Mouse (Mus musculus): ENCODE measurements around the gene Erc2.
"Not testable (repeated sequence)": the region's sequence is repeated elsewhere in the genome, so short reads cannot be mapped to it uniquely, and the experiment has no call there.

Erc2 gene

DNA sequence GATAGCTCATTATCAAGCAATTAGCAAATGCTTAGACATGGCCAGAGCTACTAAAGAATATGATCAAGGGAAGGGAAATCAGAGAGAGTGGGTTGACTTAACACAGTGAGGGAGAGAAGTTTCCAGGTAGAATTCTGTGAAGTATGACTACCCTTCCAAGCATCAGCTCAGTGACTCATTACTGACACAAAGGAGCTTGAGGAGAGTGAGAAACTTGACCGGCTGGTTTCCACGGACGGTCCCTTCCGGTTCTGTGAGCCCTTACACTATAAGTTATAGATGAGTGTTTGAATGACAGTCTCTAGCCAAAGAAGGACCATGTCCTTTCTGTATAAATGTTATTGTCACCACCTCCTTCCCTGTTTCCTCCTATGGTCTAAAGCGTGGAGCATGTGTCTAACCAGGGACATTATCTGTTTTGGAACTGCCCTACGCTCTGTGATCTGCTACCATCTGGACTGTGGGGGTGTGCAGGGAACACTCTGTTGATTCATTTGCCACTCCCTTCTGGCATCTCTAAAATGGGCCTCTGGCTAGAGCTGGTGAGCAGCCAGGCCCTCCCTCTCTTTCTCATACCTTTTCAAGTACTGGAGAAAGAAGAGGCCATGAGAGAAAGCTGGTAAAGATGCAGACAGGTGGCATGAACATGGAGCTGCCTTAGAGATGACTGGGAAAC lies 238.3 kb downstream of the Erc2 start:
- H3K36me3 ChIP-seq (ENCODE audit: insufficient read depth, low read length): no peaks in the 10 kb centered on the region
- H3K9me3 ChIP-seq (ENCODE audit: low read length): peaks cover 10% of the 10 kb centered on the region
- no peak overlapping the region for H3K4me3 ChIP-seq (replicated peaks; ENCODE audit: low read length)
- no peak for TF ChIP-seq POU5F1 (IDR thresholded peaks at IDR 0.05; ENCODE audit: borderline replicate concordance, low read length)
- TF ChIP-seq CTCF (conservative IDR thresholded peaks at IDR 0.05; ENCODE audit: low read length): no peak
- TF ChIP-seq NANOG (IDR thresholded peaks at IDR 0.05; ENCODE audit: borderline replicate concordance, low read length): no peak
- H3K27me3 ChIP-seq (ENCODE audit: insufficient read depth, low read length): no peaks in the 10 kb centered on the region
- no peaks in the 10 kb centered on the region for H3K4me1 ChIP-seq (replicated peaks; ENCODE audit: low read depth, low read length)

DNA sequence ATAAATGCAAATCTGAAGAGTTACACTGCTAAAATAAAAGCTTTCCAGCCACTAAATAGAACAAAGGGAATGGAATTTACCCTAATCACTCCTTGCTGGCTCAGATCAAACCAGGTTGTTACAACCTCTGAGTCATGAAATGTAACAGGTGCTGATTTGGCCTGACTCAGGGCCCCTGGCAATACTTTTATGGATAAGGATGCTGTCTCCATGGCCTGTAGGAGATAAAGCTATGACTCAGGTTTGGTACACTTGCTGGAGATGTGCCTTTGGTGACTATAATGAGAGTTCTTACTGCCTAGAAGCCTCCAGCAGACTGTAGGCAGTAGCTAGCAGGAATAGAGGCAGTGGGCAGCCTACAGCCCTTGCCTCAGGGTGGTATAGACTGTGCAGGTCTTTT lies 240.1 kb downstream of the Erc2 start:
- TF ChIP-seq NANOG (IDR thresholded peaks at IDR 0.05; ENCODE audit: borderline replicate concordance, low read length) (no peak), POU5F1 (IDR thresholded peaks at IDR 0.05; ENCODE audit: borderline replicate concordance, low read length) (no peak), CTCF (conservative IDR thresholded peaks at IDR 0.05; ENCODE audit: low read length) (no peak)
- H3K27me3 ChIP-seq (ENCODE audit: insufficient read depth, low read length): no peaks in the 10 kb centered on the region
- H3K9me3 ChIP-seq (ENCODE audit: low read length): peaks cover 10% of the 10 kb centered on the region
- H3K4me3 ChIP-seq (replicated peaks; ENCODE audit: low read length): no peak overlapping the region
- no peaks in the 10 kb centered on the region for H3K36me3 ChIP-seq (ENCODE audit: insufficient read depth, low read length)
- no peaks in the 10 kb centered on the region for H3K4me1 ChIP-seq (replicated peaks; ENCODE audit: low read depth, low read length)

DNA sequence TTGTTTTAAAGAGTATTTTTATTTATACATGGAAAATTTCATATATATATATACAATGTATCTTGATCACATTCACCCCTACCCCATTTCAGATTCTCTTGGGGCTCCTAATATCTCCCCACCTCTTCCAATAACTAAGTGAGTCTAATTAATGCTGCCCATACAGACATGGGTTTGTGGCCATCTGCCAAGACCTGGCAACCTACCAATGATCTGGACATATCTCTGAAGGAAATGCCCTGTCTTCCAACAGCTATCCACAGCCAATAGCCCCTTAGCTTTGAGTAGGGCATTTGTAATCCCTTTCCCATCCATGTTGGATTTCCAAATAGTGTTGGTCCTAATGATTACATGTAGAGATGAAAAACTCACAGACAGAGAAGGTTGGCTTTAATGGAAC lies 245.2 kb downstream of the Erc2 start:
- Histone ChIP-seq H3K4me1 (replicated peaks; ENCODE audit: low read depth, low read length) (no peaks in the 10 kb centered on the region), H3K36me3 (ENCODE audit: insufficient read depth, low read length) (no peaks in the 10 kb centered on the region), H3K27me3 (ENCODE audit: insufficient read depth, low read length) (no peaks in the 10 kb centered on the region), H3K9me3 (ENCODE audit: low read length) (peaks cover under 1% of the 10 kb centered on the region; the same call in 1 of the 2 replicates), H3K4me3 (replicated peaks; ENCODE audit: low read length) (no peak overlapping the region)
- TF ChIP-seq NANOG (IDR thresholded peaks at IDR 0.05; ENCODE audit: borderline replicate concordance, low read length) (no peak), POU5F1 (IDR thresholded peaks at IDR 0.05; ENCODE audit: borderline replicate concordance, low read length) (no peak), CTCF (conservative IDR thresholded peaks at IDR 0.05; ENCODE audit: low read length) (no peak)

DNA sequence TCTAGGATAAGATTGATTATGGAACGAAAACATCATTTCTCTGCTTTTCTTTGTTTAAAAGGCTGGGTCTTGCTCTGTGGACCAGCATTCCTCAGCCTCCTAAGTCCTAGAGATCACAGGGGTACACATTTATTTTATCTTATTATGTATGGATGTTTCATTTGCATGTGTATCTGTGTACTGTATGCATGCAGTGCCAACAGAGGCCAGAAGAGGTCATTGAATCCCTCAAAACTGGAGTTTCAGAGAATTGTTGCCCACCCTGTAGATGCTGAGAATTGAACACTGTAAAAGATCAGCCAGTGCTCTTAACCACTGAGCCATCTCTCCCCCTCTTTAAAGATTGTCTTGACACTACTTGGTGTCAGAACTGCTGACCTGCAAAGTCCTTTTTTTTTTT lies 251.4 kb downstream of the Erc2 start:
- Histone ChIP-seq H3K36me3 (ENCODE audit: insufficient read depth, low read length) (no peaks in the 10 kb centered on the region), H3K4me1 (replicated peaks; ENCODE audit: low read depth, low read length) (no peaks in the 10 kb centered on the region), H3K4me3 (replicated peaks; ENCODE audit: low read length) (no peak overlapping the region), H3K27me3 (ENCODE audit: insufficient read depth, low read length) (no peaks in the 10 kb centered on the region), H3K9me3 (ENCODE audit: low read length) (no peaks in the 10 kb centered on the region)
- TF ChIP-seq CTCF (conservative IDR thresholded peaks at IDR 0.05; ENCODE audit: low read length): peak; percentile 21
- no peak for TF ChIP-seq POU5F1 (IDR thresholded peaks at IDR 0.05; ENCODE audit: borderline replicate concordance, low read length)
- TF ChIP-seq NANOG (IDR thresholded peaks at IDR 0.05; ENCODE audit: borderline replicate concordance, low read length): no peak

DNA sequence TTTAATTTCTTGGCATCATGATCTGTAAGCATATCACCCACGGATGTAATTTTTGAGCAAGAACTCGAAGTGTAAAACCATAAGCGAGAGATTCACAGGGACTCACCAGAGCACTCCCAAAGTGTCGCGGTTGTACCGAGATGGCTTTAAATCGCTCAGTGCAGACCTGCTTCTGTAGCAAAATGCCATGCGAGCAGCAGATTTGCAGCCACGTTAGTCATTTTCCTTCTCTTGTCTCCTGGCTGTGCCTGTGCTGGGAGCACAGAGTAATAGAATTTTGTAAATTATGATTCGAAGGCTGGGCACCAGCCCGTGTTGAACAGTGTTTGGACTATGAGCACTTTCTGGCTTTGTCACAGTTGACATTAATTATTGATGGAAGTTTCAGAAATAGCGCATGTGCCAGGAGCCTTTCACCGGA lies 253.8 kb downstream of the Erc2 start:
- Histone ChIP-seq H3K36me3 (ENCODE audit: insufficient read depth, low read length) (no peaks in the 10 kb centered on the region), H3K27me3 (ENCODE audit: insufficient read depth, low read length) (0 out of 2 replicates have a peak, but pooled peaks cover 4% of the 10 kb centered on the region), H3K9me3 (ENCODE audit: low read length) (no peaks in the 10 kb centered on the region), H3K4me1 (replicated peaks; ENCODE audit: low read depth, low read length) (no peaks in the 10 kb centered on the region), H3K4me3 (replicated peaks; ENCODE audit: low read length) (no peak overlapping the region)
- TF ChIP-seq CTCF (conservative IDR thresholded peaks at IDR 0.05; ENCODE audit: low read length) (no peak), NANOG (IDR thresholded peaks at IDR 0.05; ENCODE audit: borderline replicate concordance, low read length) (no peak), POU5F1 (IDR thresholded peaks at IDR 0.05; ENCODE audit: borderline replicate concordance, low read length) (no peak)

DNA sequence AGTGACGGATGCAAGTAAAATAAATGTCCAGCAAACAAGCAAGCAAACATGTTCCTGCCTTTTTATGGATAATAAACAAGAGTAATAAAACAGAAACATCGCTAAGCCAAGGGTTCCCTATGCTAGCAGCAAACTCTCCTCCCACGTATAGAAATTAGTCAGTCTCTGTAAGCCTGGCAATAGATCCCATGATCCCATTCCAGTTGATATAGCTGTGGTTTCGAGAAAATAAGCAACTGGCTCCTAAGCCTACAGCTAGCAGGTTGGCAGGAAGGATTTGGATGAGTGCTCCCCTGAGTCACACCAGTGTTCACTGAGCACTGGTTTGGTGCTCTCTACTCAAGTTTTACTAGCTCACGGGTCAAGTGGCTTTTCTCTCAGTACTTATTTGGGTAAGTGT lies 259.7 kb downstream of the Erc2 start:
- no peak for TF ChIP-seq NANOG (IDR thresholded peaks at IDR 0.05; ENCODE audit: borderline replicate concordance, low read length)
- TF ChIP-seq POU5F1 (IDR thresholded peaks at IDR 0.05; ENCODE audit: borderline replicate concordance, low read length): no peak
- TF ChIP-seq CTCF (conservative IDR thresholded peaks at IDR 0.05; ENCODE audit: low read length): no peak
- Histone ChIP-seq H3K36me3 (ENCODE audit: insufficient read depth, low read length) (no peaks in the 10 kb centered on the region), H3K4me1 (replicated peaks; ENCODE audit: low read depth, low read length) (peaks cover 11% of the 10 kb centered on the region), H3K9me3 (ENCODE audit: low read length) (no peaks in the 10 kb centered on the region), H3K4me3 (replicated peaks; ENCODE audit: low read length) (no peak overlapping the region), H3K27me3 (ENCODE audit: insufficient read depth, low read length) (peaks cover 7% of the 10 kb centered on the region; the same call in 1 of the 2 replicates)

DNA sequence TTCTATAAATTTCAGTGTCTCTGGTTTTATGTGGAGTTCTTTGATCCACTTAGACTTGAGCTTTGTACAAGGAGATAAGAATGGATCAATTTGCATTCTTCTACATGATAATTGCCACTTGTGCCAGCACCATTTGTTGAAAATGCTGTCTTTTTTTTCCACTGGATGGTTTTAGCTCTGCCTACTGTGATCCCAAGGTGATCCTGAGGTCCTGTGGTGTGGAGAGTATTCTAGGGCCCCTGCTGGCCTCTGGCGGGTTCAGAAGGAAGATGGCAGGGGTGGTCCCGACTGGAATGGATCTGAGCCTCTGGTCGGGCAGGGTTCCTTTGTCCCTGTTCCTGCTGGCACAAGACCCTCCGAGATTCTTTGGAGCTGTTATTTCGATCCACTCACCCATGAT lies 264.1 kb downstream of the Erc2 start:
- TF ChIP-seq NANOG (IDR thresholded peaks at IDR 0.05; ENCODE audit: borderline replicate concordance, low read length): peak; percentile 86
- not testable (repeated sequence) for H3K27me3 ChIP-seq (ENCODE audit: insufficient read depth, low read length); H3K36me3 ChIP-seq (ENCODE audit: insufficient read depth, low read length); H3K9me3 ChIP-seq (ENCODE audit: low read length); H3K4me3 ChIP-seq (replicated peaks; ENCODE audit: low read length)
- H3K4me1 ChIP-seq (replicated peaks; ENCODE audit: low read depth, low read length): peaks cover 11% of the 10 kb centered on the region

DNA sequence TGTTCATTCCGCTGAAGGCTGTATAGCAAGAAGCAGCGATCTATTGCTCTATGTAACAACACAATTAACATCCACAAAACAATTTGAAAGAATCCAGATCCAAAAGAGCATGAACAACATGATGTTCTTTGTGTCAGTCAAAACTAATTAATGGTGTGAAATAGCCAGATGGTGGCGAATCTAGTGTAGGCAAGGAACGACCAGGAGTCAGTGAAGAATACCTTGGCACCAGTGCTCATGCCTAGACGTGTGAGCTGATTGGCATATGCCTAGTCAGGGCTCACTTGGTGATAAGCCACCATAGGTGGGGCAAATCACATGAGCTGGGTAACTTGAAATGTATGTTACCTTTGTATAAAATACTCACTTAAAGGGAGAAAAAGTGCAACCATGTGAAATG lies 265.3 kb downstream of the Erc2 start:
- TF ChIP-seq NANOG (IDR thresholded peaks at IDR 0.05; ENCODE audit: borderline replicate concordance, low read length): no peak
- no peak for TF ChIP-seq CTCF (conservative IDR thresholded peaks at IDR 0.05; ENCODE audit: low read length)
- TF ChIP-seq POU5F1 (IDR thresholded peaks at IDR 0.05; ENCODE audit: borderline replicate concordance, low read length): no peak
- no peak overlapping the region for H3K4me3 ChIP-seq (replicated peaks; ENCODE audit: low read length)
- H3K9me3 ChIP-seq (ENCODE audit: low read length): no peaks in the 10 kb centered on the region
- H3K27me3 ChIP-seq (ENCODE audit: insufficient read depth, low read length): peaks cover 6% of the 10 kb centered on the region; the same call in 1 of the 2 replicates
- no peaks in the 10 kb centered on the region for H3K36me3 ChIP-seq (ENCODE audit: insufficient read depth, low read length)
- peaks cover 11% of the 10 kb centered on the region for H3K4me1 ChIP-seq (replicated peaks; ENCODE audit: low read depth, low read length)

DNA sequence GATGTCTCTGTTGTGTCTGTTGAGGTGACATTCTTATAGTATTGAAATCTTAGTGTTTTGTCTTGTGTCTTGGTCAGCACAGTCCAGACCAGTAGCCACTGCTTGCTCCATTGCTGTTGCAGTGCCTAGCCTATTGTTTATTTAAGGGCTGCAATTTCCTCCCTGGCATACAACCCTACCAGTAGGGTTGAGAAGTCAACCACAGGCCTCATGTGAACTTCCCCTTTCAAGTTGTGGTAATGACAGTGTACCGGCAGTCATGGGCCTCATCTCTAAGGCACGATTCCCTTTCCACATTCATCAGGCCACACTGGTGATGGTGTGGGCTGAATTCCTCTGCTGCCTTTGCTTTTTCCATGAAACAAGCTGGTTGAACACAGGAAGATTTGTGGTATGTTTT lies 267.4 kb downstream of the Erc2 start:
- Histone ChIP-seq H3K36me3 (ENCODE audit: insufficient read depth, low read length) (no peaks in the 10 kb centered on the region), H3K27me3 (ENCODE audit: insufficient read depth, low read length) (peaks cover 6% of the 10 kb centered on the region; the same call in 1 of the 2 replicates), H3K4me1 (replicated peaks; ENCODE audit: low read depth, low read length) (peaks cover 7% of the 10 kb centered on the region), H3K4me3 (replicated peaks; ENCODE audit: low read length) (no peak overlapping the region), H3K9me3 (ENCODE audit: low read length) (no peaks in the 10 kb centered on the region)
- TF ChIP-seq CTCF (conservative IDR thresholded peaks at IDR 0.05; ENCODE audit: low read length) (no peak), POU5F1 (IDR thresholded peaks at IDR 0.05; ENCODE audit: borderline replicate concordance, low read length) (no peak), NANOG (IDR thresholded peaks at IDR 0.05; ENCODE audit: borderline replicate concordance, low read length) (no peak)

All from E14TG2a.4 (cell line).